Mouse (Mus musculus) kidney, adult 8-10 months (tissue): ENCODE data around the gene Qdpr.
"Not testable (repeated sequence)": the region's sequence is repeated elsewhere in the genome, so short reads cannot be mapped to it uniquely, and the experiment has no call there.

Experiments used
- DNase-seq, 2 experiments: peaks; one replicate each; pipeline ENCODE4 v3.0.0; 2022

Qdpr gene

DNA sequence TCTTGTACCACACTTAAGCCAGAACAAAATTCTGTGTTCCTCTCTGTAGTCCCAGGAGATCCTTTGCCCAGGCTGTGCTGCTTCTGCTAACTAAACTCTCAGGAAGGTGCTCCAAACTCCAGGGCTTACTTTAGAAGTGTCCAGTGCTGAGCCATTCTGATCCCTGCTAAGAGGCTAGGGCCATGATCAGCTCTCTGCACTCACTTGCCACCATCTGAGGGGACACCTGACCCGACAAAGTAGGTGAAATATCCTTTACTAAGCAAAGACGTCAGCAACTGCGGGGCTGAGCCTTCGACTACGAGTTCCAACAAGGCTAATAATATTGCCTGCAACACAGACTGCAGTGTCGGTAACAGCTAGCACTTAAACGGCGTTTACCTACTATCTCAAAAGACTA lies 830 bp downstream of the Qdpr start:
- DNase-seq: no peak

DNA sequence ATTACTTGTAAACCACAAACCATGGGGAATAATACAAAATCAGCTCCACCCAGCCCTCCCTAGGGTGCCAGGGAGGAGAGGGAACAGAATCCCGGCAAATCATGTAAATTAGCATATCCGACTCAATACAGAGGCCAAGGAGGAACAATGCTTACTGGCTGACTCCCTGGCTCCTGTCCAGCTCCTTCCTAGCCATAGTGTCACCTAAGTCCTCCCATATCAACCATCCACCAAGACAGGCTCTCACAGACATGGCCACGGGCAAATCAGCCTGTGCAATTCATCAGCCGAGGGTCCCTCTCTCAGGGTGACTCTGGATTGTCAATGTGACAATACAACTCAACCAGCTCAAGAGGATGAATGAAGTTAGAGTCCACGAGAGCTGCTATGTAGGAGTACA lies 1.4 kb downstream of the Qdpr start:
- DNase-seq: no peak

DNA sequence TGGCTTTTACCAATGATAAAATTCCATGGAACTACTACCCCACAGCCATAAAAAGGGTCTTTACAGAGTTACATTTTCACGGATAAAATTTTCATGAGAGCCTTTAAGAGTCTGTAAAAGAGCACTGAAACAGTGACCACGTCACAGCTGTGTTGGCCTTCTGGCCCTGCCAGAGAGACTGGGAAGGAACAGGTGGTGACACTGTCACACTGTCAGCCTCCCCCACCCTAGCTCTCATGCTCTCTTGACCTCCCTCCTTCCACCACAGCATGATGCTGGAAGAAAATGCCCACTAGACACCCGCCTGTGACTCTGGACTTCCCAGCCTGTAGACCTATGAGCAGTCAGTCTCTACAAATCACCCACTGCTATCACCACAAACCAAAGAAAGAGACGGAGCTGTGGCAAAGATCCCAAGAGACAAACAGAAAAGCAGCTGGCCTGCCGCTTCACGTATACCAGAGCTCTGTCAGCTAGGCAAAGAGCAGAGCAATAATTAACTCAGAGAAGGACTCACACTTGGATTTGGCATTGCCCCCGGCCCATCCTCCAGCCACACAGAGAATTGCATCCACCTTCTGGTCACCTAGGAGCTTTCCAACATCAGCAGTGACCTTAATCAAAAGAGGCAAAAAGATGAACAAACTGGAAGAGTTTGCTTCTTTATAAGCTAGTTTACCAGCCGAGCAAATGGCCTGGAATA lies 5.8 kb downstream of the Qdpr start:
- DNase-seq: peak; percentile 76 to 77

DNA sequence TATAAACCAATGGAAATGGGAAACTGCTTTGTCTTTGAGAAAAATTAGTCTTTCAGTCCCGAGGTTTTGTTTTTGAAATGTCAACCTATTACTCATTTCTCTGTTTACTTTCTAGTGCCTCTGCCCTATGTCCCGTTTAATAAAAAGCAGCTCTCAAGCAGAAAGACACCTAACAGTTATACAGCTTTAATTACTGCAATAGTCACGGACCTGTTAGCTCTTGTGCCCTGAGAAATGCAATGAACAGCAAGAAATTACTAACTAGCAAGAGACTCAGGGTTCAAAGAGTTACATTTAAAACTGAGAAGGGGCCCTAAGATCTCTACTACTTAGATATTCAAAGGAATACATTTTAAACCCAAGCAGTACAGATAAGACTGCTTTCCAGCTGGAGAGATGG lies 8.3 kb downstream of the Qdpr start:
- DNase-seq: no peak

DNA sequence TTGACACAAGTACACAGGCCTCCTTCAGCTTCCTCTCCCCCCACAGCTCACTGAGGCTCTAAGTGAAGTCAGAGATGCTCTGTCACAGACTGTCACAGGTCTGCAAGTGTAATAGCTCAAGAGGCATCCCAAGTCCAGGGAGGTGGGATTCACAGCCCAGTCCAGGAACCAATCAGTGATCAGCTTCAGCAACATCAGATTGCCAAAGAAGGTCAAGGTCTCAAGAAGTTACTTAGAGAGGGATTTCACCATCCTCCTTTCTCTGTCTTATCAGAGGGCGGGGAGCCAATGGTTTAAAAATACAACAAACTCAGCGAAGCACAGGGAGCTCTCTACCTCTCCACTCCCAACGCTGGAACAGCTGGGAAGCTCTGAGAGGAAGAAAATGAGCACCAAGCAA lies 8.9 kb downstream of the Qdpr start:
- DNase-seq: no peak

DNA sequence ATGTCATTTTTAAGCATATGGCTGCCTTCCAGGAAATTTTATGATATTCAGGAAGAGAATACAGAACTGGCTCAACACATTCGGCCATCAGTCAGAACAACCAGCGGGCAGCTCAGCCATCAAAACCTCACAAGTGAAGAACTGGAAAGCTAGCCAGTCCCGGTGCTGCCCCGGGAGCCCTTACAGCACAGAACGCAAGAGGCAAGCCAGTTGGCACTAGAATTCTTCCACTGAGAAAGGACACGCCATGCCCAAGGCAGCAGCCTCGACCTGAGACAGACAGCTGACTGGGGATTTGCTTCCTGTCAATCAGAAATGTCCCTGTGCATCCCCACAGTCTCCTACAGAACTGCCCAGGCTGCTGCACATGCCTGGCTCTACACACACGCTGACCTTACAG lies 11.7 kb downstream of the Qdpr start:
- DNase-seq: no peak

DNA sequence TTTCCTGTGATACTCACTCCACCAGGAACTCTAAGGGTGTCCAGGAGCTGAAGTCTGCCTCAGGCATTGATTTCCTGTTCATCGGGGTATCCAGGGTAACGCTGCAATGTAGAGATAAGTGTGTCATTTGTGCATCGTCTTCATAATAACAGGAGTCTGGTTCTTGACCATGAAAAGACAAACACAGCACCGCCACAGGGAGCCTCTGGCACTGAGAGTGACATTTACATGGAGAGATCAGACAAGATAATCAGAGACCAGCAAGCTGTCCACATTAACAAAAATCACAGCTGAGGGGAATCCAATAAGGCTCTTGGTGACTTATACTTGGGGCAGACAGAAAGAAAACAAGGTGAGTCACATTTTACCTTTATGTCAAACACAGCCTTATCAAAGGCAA lies 12.2 kb downstream of the Qdpr start:
- DNase-seq: no peak

DNA sequence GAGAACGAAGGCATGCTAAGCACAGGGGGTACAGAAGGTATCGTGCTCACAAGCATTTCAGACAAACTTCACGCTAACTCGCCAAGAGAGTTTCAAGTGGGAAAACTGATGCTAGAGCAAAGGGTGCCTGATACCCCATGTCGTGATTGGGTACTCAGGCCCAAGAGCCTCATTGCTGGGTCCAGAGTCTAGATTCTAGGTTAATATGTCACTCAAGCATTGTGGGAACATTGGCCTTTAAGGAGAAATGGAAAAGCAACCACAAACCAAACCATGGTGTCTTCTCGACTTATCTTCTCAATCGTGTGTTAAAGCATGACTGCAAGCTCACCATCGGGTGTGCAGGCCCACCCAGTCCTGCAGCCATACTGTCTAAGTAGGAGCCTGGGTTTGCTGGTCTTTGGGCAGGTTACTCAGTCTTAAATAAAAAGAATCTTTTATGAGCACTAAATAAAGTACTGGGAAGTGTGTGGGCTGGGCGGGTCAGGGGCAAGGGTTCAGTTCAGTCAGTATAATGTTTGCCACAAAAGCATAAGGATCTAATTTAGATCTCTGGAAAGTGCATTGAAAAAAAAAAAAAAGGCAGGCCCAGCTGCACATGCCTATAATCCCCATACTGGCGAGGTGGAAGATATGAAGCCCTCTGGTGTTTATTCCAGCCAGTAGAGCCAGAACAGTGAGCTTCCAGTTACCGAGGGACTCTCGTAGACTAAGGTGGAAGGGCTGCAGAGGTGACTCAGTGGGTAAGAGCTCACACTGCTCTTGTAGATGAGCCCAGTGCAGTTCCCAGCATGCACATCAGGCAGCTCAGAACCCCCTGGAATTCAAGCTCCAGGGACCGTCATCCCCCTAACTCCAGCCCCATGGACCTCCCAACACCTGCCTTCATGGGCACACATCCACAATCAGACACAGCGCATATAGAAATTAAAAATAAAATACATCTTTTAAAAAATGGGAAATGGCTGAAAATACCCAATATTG lies 13.8 kb downstream of the Qdpr start:
- peak; percentile 67 to 82 for DNase-seq

DNA sequence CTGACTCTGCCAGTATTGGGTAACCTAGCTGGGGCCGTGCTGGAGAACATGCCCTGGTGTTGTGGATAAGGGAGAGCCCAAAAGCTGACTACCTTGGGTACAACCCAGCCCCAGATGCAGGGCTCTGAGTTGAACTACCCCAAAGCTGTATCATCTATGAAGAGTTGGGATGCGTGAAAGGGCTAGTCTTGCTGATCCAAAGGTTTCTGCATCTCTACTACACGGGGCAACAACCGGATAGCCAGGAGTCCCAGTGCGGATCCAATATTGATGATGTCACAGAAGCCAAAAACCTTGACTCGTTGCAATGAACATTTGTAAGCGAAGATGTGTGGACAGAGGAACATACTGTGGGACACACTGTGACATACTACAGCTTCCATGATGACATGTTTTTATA lies 22.1 kb downstream of the Qdpr start:
- no peak for DNase-seq

DNA sequence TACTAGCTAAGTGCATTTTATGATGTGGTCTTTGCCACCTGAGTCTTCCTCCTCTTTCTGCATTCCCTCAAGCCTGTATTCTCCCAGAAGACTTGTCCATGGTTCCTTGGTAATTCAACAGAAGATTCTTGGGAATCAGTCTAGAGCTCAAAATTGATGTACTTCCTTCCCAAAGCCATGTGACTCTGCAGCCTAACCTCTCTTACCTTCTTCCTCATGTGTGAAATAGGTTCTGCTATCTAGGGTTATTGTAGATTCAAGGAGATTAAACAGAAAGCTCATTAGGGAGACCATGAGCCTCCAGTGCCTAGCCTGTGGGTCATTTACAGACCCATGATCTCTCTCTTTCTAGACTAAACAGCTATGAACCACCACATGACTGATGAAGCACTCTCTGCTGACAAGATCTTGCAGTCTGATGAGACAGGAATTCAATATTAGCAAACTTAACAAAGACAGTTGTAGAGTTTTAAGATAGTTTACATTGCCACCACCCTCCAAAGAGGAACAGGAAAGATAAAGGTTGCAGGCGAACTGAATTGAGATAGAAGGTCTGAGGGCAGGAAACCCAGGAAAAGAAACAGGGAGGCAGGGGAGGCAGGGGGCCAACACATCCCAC lies 23.5 kb downstream of the Qdpr start:
- no peak for DNase-seq

DNA sequence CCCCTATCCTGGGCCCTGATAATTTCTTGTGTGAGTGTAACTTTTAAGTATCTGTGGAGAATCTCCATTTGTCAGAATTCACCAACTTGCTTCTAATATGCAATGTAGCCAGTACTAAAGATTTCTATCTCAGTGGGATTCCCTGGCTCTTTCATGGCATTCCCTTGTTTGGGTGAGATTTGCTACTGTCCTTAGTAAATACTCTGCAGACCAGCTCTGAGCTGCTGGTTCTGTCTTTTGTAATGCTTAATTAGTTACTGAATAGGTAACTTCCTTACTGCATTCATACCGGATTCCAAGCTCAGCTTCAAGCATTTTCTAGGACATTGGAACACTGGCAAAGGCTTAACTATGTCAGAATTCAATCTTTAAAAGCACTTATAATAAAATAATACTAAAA lies 24.3 kb downstream of the Qdpr start:
- DNase-seq: not testable (repeated sequence)

DNA sequence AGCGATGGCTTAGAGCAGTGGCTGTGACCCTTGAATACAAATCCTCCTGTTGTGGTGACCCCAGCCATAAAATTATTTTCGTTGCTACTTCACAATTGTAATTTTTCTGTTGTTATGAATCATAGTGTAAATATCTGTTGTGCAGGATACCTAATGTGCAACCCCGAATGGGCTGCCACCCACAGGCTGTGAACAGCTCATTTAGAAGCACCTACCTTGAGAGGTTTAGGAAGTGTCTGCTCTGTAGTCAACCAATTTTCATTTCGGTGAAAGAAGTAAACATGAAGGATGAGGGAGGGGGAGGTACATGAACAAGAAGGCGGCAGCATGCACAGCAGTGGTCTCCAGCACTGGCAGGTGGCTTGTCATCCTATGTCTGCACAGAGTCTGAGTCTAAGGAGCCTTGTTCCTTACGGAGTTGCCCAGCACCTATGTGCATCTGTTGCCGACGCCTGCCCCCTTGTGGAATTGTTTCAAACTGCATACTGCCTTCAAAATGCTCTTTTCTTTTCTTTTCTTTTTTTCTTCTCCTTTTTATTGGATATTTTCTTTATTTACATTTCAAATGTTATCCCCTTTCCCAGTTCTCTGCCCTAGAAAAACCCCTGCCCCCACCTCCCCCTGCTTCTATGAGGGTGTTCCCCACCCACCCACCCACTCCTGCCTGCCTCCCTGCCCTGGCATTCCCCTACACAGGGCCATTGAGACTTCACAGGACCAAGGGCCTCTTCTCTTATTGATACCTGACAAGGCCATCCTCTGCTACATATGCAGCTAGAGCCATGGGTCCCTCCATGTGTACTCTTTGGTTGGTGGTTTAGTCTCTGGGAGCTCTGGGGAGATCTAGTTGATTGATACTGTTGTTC lies 25.8 kb downstream of the Qdpr start:
- DNase-seq: peak in 1 of 2 experiments; percentile 56

DNA sequence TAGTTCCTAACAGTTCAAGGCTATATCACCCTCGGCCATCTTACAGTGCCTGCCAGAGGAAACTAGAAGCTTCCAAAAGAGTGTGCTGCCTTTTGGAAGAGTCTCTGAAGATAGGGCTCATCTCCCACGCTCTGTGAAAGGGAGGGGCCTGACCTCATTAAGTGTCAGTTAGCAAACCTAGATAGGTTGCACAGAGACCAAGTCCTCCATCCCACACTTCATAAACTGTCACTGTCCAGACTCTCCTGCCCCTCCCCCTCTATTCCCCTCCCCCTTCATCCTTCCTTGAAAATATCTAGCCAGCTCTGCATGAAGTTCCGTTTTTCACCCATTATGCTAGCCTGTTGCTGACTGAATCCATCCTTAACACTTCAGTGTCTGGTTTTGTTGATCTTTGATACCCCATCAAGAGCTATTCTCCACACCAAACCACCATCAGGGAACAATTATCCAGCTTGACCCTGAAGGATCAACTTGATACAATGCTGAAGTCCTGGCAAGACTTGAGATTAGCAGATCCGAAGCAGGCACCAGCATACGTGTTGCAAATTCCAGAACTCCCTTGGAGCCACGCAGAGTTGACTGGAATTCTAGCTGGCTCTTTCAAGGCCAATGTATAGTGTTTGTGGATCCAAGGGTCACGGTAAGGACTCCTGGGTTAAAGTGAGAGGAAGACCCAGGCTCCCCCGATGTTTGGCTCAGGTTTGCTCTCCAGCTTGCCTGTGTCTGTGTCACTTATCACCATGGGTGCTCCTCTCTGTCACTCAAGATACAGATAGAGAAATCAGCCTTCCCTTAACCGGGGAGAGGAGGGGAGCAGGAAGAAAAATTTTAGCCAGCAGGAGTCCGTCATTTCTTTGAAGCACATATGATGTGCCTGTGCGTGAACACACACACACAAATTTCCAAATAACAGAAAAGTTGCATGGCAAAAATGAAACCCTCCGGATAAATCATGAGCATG lies 27.9 kb downstream of the Qdpr start:
- DNase-seq: no peak

DNA sequence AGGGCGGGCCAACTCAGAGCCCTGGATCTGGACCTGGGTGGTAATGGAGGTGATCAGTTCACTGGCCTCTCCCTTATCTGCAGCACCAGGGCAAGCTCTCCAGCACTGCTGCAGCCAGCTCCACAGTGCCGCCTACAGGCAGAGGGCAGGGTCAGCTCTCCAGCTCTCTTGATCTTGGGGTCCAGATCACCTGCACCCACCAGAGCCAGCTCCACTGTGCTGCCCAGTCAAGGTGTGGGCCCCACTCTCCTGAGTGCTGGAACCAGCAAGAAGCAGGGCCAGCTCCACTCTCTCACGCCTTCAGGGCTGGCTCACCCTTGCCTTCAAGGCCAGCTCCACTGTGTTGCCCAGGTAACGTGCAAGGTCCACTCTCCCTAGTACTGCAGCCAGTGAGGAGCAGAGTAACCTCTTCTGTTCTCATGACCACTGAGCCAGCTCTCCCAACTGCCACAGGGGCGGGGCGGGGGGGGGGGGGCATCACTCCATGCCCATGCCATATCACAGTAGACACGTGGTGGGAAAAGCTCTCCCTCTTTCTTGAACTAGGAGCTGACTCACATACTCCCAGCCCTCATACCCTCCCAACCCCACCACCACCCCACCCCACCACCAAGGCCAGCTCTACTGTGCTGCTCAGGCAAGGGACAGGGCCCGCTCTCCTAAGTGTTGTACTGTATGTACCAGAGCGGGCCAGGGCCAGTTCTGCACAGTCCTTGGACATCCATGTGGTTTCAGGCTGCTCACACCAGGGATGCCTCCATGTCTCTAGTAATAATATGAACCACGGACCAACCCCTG lies 30.0 kb downstream of the Qdpr start:
- peak; percentile 49 to 65 for DNase-seq

DNA sequence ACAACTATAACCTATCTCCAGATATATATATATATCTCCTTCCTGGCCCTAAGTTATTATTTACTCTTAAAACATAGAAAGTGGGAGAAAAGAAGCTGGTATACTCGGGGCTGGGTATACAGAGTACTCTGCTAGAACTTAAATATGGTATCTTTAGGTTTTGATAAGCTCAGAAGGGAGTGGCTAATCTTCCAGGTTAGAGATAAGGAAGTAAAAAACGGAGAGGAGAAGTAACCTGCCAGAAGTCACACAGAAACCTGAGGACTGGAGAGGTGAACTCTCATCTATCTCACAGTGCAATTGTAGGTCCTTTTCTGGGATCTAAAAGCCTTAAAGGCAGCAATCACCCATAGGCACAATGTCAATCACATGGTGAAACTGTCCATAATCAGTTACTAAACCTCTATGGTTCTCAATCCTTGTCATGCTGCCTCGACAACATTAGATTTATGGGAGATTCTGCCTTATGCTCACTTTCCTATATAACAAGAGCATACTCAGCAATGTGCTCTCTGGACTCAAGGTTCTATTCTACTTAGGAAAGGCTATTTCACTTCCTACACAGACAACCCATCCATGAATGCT lies 32.1 kb downstream of the Qdpr start:
- no peak for DNase-seq

DNA sequence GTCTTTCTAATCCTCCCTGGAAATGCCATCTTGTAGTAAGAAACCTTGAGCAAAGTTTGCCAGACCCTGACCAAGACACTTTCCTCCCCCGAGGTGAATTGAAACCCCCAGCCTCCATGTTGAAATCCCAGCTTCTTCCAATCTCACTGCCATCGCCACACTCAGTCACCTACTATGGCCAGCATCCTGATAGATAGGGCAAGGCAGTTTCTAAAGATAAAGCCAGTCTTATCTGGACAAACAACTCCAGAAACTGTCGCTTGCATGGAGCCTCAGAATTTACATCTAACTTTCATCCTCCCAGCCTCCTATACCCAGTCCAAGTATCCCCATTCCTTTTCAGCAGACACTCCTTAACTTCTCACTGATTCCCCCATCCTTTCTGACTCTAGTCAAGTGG lies 33.6 kb downstream of the Qdpr start:
- DNase-seq: no peak

DNA sequence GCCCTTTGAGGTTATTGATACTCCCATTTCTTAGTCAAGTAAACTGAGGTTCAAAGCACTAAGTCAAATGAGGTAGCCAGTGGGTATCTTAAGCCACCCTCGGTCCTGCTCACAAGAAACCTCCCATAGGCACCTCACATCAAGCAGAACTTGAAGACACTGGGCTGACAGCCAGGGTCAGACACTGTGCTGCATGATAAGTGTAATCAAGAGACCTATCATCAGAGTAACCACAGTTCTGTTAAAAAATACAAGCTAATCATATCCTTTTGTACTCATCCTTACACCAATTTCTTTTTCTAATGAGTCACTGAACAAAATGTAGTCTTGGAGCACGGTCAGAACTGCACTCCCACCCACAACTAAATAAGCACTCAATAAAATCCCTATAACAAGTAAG lies 43.9 kb downstream of the Qdpr start:
- DNase-seq: no peak

DNA sequence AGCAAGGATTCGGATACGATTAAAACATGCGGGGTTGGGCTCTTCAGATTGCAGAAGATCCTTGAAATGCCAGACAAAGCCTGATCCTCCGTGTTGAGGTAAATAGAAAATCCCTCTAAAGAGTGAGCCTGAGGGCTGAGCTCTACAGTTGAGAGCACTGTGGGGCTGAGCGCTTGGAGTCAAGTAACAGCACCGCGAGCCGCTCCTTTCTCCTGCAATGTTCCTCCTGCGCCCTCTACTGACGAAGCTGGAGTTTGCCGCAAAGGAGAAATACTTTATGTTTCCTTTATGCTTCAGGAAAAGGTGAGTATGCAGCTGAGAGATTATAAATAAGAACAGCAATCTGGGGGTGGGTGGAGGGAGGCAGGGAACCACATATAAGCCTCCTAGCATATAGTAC lies 47.4 kb downstream of the Qdpr start:
- peak; percentile 42 to 75 for DNase-seq

DNA sequence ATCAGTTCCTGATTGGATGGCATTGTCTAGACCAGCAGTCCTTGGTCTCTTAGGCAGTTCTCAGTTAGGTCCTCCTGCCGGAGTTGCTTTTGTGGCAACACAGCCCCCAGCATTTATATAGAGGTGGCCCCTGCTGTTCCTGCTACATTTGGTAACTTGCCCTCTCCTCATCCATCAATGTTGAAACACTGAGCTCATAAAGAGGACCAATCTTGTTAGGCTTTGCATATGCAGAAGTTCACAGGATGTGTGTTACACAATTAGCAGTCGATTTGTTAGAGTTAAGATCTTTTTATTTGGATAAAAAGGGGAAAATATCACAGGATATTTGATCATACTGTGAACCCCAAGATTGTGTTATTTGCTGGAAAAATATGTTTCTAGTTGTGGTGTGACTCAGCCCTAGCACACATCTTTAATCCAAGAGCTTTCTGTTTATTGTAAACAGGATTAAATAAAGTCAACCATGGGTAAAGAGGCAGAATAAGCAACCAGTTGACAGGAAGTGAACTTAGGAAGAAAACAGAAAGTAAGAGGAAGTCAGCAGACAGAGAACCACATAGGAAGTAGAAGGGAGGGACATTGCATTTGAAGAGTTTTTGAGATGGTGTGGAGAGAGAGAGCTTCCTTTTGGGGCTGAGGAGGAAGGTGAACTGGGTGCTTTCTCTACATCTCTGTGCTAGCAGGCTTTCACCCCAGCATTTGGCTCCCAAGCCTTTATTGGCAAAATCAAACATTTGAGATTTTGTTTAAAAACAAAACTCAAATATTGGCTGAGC lies 65.8 kb downstream of the Qdpr start:
- DNase-seq: no peak
